Comparison of ENCODE assay signal across 9 mouse cellular contexts in genomic region chr10:23403351-23403938, GRCm38 (mm10). TPM values are rescaled to one million over a fixed set of nuclear protein-coding genes. Genes with fewer than 3 reads are reported as not detected.
DNase-seq lines count a peak whose midpoint lies in the region; ATAC-seq and TF ChIP-seq lines count a peak whose summit lies in the region.
"Had no signal": no experiment of that assay in that cellular context is flagged by ENCODE, and none has a peak within 500 bp of the region (broad histone marks: within the 10 kb centered on the region; RNA-seq: fewer than 3 reads in every experiment).

No protein-coding gene starts in this region.

- no peak overlapping the region for H3K4me3 ChIP-seq in bone marrow macrophage, adult 2 months (ENCODE audit: insufficient read depth, low read length)
- H3K4me3 ChIP-seq: limb, embryonic 12.5 days had no signal

- ATAC-seq in erythroid progenitor cell, adult 5-6 weeks (replicated peaks; ENCODE audit: low FRiP score, poor library complexity, severe bottlenecking), result no peak
- no peak for ATAC-seq in CD4-positive, CD25-positive, alpha-beta regulatory T cell, adult 4 months

- peak; percentile 22; the same call in 1 of the 2 replicates for TF ChIP-seq CTCF in bone marrow macrophage, adult 2 months (IDR thresholded peaks at IDR 0.05; ENCODE audit: low read depth, low read length)

- TF ChIP-seq POLR2A in bone marrow macrophage, adult 2 months (IDR thresholded peaks at IDR 0.05; ENCODE audit: borderline replicate concordance, low read depth, low read length), result no peak

- DNase-seq in cerebellum, adult 9-11 months, result peak; percentile 8
- DNase-seq in cerebellum, adult 11 months, result no peak
- peak; percentile 10 for DNase-seq in layer of hippocampus, postnatal 25 days (ENCODE audit: extremely low spot score in 1 of 2, low spot score in 1 of 2)
- no peak for DNase-seq in layer of hippocampus, adult 9-11 months
- DNase-seq in kidney, postnatal 10 days, result peak; percentile 76

- no peaks in the 10 kb centered on the region for H3K4me1 ChIP-seq in bone marrow macrophage, adult 2 months (ENCODE audit: control insufficient read depth, insufficient read depth, low read length)

- no peak overlapping the region for H3K27ac ChIP-seq in bone marrow macrophage, adult 2 months (ENCODE audit: insufficient read depth, low read depth, low read length)
- H3K27ac ChIP-seq: limb, embryonic 12.5 days had no signal

RNA-seq across cellular contexts. Expression of gene Eya4, which starts 52.9 kb away (rescaled TPM):
- 1 to 10 TPM; 5.5 to 5.8 TPM for total RNA-seq in layer of hippocampus, postnatal 25 days (2021)
- 2.7 and 4.0 TPM in 2 replicates for polyA plus RNA-seq in bone marrow macrophage, adult 2 months (2012; ENCODE audit: insufficient read depth, insufficient read length, missing spikeins)
- 0.72 TPM in 1 of 2 replicates, not detected in the other for total RNA-seq in erythroid progenitor cell, adult 5-6 weeks (2015; ENCODE audit: low replicate concordance)
- total RNA-seq in erythroid progenitor cell, adult 5-6 weeks (2017; ENCODE audit: low replicate concordance), result 0.39 and 0.68 TPM in 2 replicates
- under 1 TPM in 1 of 2 experiments, not detected in 1; 0.16 TPM for polyA plus RNA-seq in CD4-positive, CD25-positive, alpha-beta regulatory T cell, adult 4 months (2017; shearing (Covaris generic))

Comparison
In these comparisons a context has a peak if more than half of its experiments do, and no peak if none do; other contexts are left out.
1. DNase-seq: peak in cerebellum, adult 9-11 months (single experiment), layer of hippocampus, postnatal 25 days (2 of 2) and kidney, postnatal 10 days (single experiment); none in cerebellum, adult 11 months (single experiment) and layer of hippocampus, adult 9-11 months (single experiment).